Mouse (Mus musculus) 3134 (cell line): ENCODE measurements around the gene Mapkapk3.

Source experiments
- DNase-seq: peaks from one replicate; pipeline ENCODE4 v3.0.0-alpha.2; 2011; ENCODE audit warnings: low spot score; ENCODE audit not compliant: insufficient read length; ENCODE audit errors: extremely low read depth

Mapkapk3 gene

DNA sequence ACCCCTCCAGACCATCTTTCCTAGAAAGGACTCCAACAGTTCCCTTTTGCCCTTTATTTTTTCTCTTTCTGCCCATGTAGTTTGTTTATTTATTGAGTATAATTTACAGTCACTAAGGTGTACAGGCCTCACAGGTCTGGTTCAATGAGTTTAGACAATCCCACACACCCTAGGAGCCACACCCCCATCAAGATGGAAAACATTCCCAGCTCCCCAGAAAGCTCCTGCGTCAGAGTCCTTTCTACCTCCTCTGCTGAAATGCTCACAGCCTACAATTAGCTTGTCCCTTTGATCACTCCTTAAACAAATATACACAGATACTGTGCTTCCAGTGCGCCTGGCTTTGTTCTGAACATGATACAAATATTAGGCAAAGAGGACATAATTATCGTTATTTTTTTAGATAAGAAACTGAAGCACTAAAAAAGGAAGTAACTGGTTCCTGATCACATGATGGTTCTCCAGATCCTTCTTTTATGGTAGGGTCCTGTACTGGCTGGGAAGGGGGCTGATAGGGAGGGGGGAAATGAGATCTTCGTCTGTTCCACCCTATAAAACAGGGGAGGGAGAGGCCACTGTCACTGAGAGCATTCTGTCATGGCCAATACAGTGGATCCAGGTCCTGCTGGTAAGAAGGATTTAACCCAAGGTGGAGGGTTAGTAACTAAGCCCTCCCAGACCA lies 21.8 kb downstream of the Mapkapk3 start:
- DNase-seq, result no peak

GRCm38 (mm10) chr9:107267028-107267427 lies 22.6 kb downstream of the Mapkapk3 start:
- DNase-seq, result no peak

GRCm38 (mm10) chr9:107264731-107265130 lies 24.9 kb downstream of the Mapkapk3 start:
- DNase-seq, result no peak

DNA sequence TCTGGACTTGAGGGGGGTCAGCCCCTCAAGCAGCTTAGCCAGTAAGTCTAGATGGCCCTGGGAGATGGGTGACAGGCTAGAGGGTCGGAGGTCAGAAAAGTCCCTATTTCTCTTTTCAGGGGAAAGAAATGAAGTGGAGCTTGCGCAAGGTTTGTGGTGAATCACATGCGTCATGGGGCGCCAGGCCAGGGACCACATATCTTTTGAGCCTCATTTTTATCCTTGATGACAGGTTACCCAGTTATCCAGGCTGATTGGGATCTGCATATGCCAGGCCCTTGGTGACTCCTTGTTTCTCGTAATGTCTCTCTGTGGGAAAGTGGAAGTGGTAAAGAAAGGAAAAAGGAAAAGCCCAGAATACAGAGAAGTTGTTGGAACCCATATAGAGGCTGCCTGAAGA lies 25.8 kb downstream of the Mapkapk3 start:
- peak; percentile 54 for DNase-seq

DNA sequence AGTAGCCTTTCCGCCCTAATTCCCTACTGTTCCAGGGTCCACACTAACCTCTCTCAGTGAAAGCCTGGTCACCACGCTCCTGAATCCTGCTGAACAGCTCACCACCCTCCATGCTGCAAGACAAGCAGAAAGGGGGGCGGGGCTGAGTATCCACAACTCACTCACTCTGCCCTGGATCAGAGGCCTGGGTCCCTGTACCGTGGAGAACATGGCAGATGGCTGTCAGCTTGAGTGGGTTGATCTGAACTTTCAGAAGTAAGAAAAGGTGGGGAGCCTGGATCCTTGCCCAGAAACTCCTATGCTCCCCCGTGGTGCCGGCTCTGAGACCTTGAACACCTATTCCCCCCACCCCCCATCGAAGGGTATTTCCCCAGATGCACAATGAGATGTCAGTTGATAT lies 27.3 kb downstream of the Mapkapk3 start:
- no peak for DNase-seq

DNA sequence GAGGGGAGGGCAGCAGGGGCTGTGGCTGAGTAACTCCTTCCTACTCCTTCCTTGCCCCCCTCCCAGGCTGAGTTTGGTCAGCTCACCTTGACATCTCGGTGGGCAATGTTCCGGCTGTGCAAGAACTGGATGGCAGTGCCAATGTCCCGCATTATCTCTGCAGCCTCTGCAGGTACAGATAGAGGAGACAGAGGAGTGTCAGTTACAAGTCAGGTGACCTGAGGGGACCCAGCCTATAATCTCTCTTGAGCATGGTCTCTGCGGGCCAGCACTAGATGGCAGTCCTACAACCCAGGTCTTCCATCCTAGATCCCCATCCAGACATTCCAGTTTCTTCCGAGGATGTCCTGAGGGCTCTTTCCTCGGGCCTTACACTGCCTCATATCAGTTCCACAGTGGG lies 27.9 kb downstream of the Mapkapk3 start:
- DNase-seq, result no peak

GRCm38 (mm10) chr9:107260836-107261235 lies 28.8 kb downstream of the Mapkapk3 start:
- DNase-seq, result no peak

DNA sequence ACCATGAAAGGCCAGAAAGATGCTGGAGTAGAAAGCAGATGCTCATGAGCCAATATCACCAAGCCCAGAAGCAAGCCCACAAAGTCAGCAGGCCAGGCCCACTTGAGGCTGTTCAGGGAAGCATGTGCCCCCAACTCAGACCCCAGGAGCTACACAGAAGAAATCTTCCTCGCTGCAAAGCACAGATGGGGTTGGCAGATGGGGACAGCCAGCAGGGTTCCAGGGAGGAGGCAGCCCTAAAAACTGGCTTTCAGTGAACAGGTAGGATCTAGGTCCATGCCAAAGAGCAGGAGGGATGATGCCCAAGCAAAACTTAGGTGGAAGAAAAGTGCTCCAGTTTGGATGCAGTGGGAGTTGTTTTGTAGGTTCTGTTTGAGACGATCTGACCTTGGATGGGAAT lies 29.2 kb downstream of the Mapkapk3 start:
- no peak for DNase-seq

DNA sequence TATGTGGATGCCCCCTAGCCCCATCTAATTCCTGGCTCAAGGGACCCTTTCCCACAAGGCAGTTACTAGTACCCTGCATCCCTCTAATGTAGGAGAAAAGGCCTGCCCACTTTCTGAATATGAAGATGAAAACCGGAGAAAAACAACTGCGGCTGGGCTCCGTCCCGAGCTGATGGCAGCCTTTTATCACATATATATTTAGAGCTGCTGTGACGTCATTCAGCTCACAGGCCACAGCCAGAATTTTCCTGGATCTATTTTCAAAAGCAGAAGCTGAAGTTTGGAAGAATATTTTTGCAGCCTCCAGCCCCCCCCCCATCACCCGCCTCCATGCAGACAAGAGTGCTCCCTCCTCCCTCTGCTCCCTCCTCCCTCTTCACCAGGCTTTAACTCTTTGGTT lies 30.1 kb downstream of the Mapkapk3 start:
- DNase-seq, result no peak

DNA sequence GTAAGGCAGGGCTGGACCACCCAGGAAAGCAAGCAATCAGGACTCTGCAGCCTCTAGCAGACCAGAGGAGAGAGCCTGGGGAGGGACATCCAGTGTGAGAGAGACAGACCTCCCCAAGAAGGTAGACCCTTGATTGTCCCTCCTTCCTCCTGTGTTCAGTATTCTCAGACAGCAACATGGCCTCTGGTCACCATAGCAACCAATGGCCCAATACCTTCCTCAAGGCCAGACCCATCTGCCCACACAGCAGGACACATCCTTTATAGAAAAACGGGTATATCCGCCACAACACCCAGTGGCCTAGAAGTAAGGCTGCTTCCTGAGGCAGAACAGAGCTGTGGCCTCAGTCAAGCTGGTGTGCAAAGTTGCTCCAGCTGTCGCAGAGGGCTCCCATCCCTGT lies 34.1 kb downstream of the Mapkapk3 start:
- no peak for DNase-seq

GRCm38 (mm10) chr9:107254925-107255324 lies 34.8 kb downstream of the Mapkapk3 start:
- DNase-seq, result no peak

GRCm38 (mm10) chr9:107254476-107254875 lies 35.2 kb downstream of the Mapkapk3 start:
- peak; percentile 26 for DNase-seq

DNA sequence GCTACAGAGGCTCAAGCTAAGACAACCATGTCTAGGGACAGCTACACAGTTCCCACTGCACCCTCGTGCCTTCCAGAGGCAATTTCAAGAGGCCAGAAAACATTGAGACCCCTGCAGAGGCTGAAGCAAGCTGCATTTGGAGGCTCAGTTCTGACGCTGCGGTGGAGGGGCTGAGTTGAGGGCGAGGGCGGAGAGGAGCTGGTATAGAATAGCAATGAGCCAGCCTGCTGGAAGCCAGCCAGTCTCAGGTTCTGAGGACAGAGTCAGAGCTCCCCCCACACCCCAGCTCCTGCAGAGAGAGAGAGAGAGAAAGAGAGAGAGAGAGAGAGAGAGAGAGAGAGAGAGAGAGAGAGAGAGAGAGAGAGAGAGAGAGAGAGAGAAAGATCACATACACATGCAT lies 37.5 kb downstream of the Mapkapk3 start:
- no peak for DNase-seq

DNA sequence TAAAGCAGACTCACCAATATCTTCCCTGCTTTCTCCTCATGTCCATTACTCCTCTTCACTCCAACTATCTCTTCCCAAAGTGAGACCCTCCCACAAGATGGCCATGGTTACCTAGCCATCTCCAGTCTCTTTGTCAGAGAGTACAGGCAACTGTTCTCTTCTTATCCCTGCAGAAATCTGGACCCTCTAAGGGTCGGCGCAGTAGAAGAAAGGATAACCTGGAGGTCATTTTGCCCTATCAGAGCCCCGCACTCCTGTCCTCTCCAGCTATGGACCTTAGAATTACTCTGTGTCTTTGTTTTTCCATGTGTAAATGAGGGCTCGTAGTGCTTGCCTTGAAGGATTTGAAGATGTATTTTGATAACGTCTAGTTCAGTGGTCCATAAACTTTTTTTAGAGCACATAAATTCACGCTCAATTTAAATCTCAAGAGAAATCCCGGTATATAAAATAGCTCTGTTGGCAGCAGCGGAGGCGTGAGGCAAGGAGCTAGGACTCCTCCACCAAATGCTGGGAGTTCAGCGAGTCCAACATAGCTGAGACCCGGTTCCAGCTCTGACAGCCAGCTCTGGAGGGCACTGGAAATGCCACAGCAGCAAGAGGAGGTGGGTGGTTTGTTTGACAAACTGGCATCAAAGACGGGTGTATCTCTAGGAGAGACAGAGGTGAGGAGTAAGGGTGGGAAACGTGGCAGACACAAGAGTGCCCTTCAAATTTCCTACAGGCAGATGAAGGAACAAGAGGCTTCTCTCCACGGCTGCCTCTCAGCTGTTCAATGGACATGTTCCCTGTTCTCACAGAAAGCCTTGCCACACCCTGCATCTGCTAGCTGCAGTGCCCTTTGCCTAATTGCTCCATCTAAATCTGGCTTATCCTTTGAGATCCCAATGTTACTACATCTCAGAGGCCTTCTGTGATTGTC lies 39.0 kb downstream of the Mapkapk3 start:
- no peak for DNase-seq

DNA sequence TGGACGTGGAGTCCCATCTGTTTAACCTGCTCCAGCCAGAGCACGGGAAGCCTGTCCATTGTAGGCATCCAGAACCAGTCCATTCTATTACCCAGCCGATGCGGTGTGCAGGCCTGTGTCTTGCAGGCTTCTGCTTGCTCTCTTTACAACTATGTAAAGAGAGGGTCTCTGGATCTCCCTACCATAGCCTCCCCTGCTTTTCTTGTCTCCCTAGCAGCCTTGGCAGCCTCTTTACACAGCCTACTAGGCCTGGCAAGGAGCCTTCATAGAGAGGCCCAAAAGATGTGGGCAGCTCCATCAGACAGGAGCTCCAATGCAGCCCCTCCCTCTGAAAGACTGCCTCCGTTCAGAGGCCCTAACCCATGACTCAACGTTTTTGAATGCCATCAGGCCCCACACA lies 40.5 kb downstream of the Mapkapk3 start:
- no peak for DNase-seq

DNA sequence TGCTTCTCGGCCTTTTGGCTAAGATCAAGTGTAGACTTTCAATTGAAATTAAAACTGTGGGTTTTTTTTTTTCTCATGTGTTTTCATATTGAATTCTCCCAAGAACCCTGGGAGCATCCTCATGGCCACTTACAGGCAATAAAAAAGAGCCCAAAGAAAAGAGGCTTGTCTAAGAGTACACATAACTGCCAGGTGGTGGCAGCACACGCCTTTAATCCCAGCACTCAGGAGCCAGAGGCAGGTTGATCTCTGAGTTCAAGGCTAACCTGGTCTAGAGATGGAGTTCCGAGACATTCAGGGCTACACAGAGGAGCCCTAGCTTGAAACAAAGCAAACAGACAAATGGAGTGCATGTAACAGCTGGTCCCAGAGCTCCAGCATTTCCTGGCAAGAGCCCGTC lies 43.5 kb downstream of the Mapkapk3 start:
- DNase-seq, result no peak

DNA sequence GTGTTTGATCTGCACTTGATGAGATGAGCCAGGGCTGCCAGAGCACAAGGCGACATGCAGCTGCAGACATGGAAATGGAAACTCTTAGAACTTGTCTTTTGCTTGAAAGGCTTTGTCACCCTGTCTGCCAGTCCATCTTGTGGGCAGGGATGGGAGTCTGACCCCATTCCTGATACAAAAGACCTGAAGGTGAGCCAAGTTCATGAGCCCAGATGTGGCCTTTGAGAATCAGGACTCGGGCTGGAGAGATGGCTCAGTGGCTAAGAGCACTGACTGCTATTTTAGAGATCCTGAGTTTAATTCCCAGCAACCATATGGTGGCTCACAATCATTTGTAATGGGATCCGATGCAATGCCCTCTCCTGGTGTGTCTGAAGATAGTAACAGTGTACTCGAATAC lies 44.4 kb downstream of the Mapkapk3 start:
- DNase-seq, result no peak

DNA sequence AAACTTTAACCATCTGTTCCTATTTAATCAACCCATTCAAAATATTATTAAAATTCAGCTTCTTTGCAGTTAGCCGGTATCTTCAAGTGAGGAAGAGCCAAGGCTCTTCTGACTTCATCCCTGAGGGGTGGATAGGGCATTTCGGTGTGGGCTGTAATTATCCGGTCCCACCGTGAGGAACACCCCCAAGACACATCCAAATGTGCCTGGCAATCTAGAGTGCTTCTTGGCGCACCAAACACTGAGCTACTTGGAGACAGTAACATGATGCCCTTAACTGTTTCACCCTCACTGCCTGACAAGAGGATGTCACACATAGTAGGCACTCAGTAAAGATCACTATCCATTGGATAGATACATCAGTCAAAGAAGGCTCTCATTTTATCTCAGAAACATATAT lies 53.5 kb downstream of the Mapkapk3 start:
- DNase-seq, result no peak

DNA sequence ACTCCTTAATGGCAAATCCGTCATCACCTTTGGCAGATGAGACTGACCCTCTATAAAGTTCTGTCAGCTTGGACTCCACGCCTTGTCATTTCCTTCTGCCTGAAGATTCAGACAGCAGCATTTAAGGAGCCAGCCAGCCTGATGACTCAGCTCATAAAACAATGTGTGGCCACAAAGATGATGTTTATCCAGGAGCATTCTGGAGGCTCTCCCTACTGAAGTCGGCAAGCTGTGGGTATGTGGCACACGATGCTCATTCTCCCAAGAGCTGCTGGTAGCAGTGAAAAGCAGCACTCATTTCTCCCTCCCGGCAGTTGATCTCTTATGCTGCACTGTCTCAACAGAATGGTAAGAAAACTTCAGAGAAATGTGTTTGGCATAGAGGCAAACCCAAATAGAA lies 54.4 kb downstream of the Mapkapk3 start:
- DNase-seq, result peak; percentile 48

- no peak for DNase-seq
These were observed 57.5 kb downstream of the Mapkapk3 start for GRCm38 (mm10) chr9:107232140-107232539.

GRCm38 (mm10) chr9:107231539-107232139 lies 58.0 kb downstream of the Mapkapk3 start, which contains the start of gene Dock3:
Gene Dock3 (minus strand): TSS chr9:107231909.
- no peak for DNase-seq
